Mouse (Mus musculus): Measurements from ENCODE around the gene Xxylt1. TPM values are rescaled to one million over a fixed set of nuclear protein-coding genes. Genes with fewer than 3 reads are reported as not detected.

Gene Xxylt1
- total and polyA plus RNA-seq, 3 experiments: 12.8 to 164 (median 26.6) TPM

- H3K27ac ChIP-seq (ENCODE audit: control insufficient read depth, low read depth, low read length): no peak overlapping the region
- H3K36me3 ChIP-seq (ENCODE audit: control insufficient read depth in 1 of 2, insufficient read depth in 2 of 2, low read length in 2 of 2): peaks cover 2 to 5% of the 10 kb centered on the region in 2 experiments; a peak in 3 of 4 replicates
- no peak overlapping the region for H3K4me3 ChIP-seq (ENCODE audit: control insufficient read depth in 1 of 2, insufficient read depth in 1 of 2, low read depth in 2 of 2, low read length in 2 of 2)
- TF ChIP-seq GATA1 (IDR thresholded peaks at IDR 0.05; ENCODE audit: low read depth, low read length) (no peak), CHD1 (IDR thresholded peaks at IDR 0.05; ENCODE audit: low read depth, low read length) (no peak), MXI1 (IDR thresholded peaks at IDR 0.05; ENCODE audit: low read depth, low read length) (no peak), ETS1 (IDR thresholded peaks at IDR 0.05; ENCODE audit: low read depth, low read length) (no peak), ZKSCAN1 (IDR thresholded peaks at IDR 0.05; ENCODE audit: low read depth, low read length) (no peak), TAL1 (IDR thresholded peaks at IDR 0.05; ENCODE audit: low read length) (no peak), CHD2 (IDR thresholded peaks at IDR 0.05; ENCODE audit: low read length) (no peak), POLR2AphosphoS5 (IDR thresholded peaks at IDR 0.05; ENCODE audit: borderline replicate concordance, low read depth, low read length) (no peak)
- no peaks in the 10 kb centered on the region for H3K79me2 ChIP-seq (ENCODE audit: control insufficient read depth, insufficient read depth, low read length, poor library complexity)
- no peak overlapping the region for H3K9ac ChIP-seq (ENCODE audit: control insufficient read depth, low read depth, low read length, poor library complexity, severe bottlenecking)
- no peaks in the 10 kb centered on the region for H3K9me3 ChIP-seq (replicated peaks; ENCODE audit: insufficient read depth, low read length)
- DNase-seq (ENCODE audit: low read depth, low spot score): no peak
- peaks cover 2 to 8% of the 10 kb centered on the region in 2 experiments; a peak in 3 of 4 replicates for H3K4me1 ChIP-seq (ENCODE audit: control insufficient read depth in 1 of 2, insufficient read depth in 2 of 2, low read length in 2 of 2)
- no peaks in the 10 kb centered on the region for H3K27me3 ChIP-seq (ENCODE audit: control insufficient read depth in 1 of 2, insufficient read depth in 2 of 2, low read length in 2 of 2)
These were observed 46.9 kb upstream of the Xxylt1 start for GRCm38 (mm10) chr16:31128116-31128515.

GRCm38 (mm10) chr16:31124991-31125390 is 43.8 kb upstream of the Xxylt1 start:
- Histone ChIP-seq H3K9me3 (replicated peaks; ENCODE audit: insufficient read depth, low read length) (no peaks in the 10 kb centered on the region), H3K4me1 (ENCODE audit: control insufficient read depth in 1 of 2, insufficient read depth in 2 of 2, low read length in 2 of 2) (peaks cover 2 to 8% of the 10 kb centered on the region in 2 experiments; a peak in 3 of 4 replicates), H3K4me3 (ENCODE audit: control insufficient read depth in 1 of 2, insufficient read depth in 1 of 2, low read depth in 2 of 2, low read length in 2 of 2) (no peak overlapping the region), H3K79me2 (ENCODE audit: control insufficient read depth, insufficient read depth, low read length, poor library complexity) (no peaks in the 10 kb centered on the region), H3K36me3 (ENCODE audit: control insufficient read depth in 1 of 2, insufficient read depth in 2 of 2, low read length in 2 of 2) (peaks cover 2 to 10% of the 10 kb centered on the region in 2 experiments; a peak in 3 of 4 replicates), H3K27ac (ENCODE audit: control insufficient read depth, low read depth, low read length) (no peak overlapping the region), H3K27me3 (ENCODE audit: control insufficient read depth in 1 of 2, insufficient read depth in 2 of 2, low read length in 2 of 2) (no peaks in the 10 kb centered on the region), H3K9ac (ENCODE audit: control insufficient read depth, low read depth, low read length, poor library complexity, severe bottlenecking) (no peak overlapping the region)
- TF ChIP-seq TAL1 (IDR thresholded peaks at IDR 0.05; ENCODE audit: low read length): no peak
- no peak for TF ChIP-seq E2F4 (IDR thresholded peaks at IDR 0.05; ENCODE audit: borderline replicate concordance, low read depth, low read length)
- no peak for TF ChIP-seq EP300 (IDR thresholded peaks at IDR 0.05; ENCODE audit: low read depth in 1 of 2, low read length in 2 of 2)
- no peak for TF ChIP-seq ZNF384 (IDR thresholded peaks at IDR 0.05; ENCODE audit: low read depth, low read length)
- TF ChIP-seq NELFE (IDR thresholded peaks at IDR 0.05; ENCODE audit: low read depth, low read length): no peak
- TF ChIP-seq NRF1 (IDR thresholded peaks at IDR 0.05; ENCODE audit: insufficient read depth, low read depth, low read length, poor library complexity, severe bottlenecking): no peak
- no peak for DNase-seq (ENCODE audit: low read depth, low spot score)

GRCm38 (mm10) chr16:31121612-31122011 is 40.4 kb upstream of the Xxylt1 start:
- peaks cover 2 to 12% of the 10 kb centered on the region in 2 experiments; a peak in 3 of 4 replicates for H3K36me3 ChIP-seq (ENCODE audit: control insufficient read depth in 1 of 2, insufficient read depth in 2 of 2, low read length in 2 of 2)
- H3K27me3 ChIP-seq (ENCODE audit: control insufficient read depth in 1 of 2, insufficient read depth in 2 of 2, low read length in 2 of 2): no peaks in the 10 kb centered on the region
- H3K27ac ChIP-seq (ENCODE audit: control insufficient read depth, low read depth, low read length): no peak overlapping the region

More at GRCm38 (mm10) chr16:31121612-31122011, 40.4 kb upstream of the Xxylt1 start:
- no peak overlapping the region for H3K9ac ChIP-seq (ENCODE audit: control insufficient read depth, low read depth, low read length, poor library complexity, severe bottlenecking)
- no peak overlapping the region for H3K4me3 ChIP-seq (ENCODE audit: control insufficient read depth in 1 of 2, insufficient read depth in 1 of 2, low read depth in 2 of 2, low read length in 2 of 2)
- no peaks in the 10 kb centered on the region for H3K79me2 ChIP-seq (ENCODE audit: control insufficient read depth, insufficient read depth, low read length, poor library complexity)
- H3K4me1 ChIP-seq (ENCODE audit: control insufficient read depth in 1 of 2, insufficient read depth in 2 of 2, low read length in 2 of 2): peaks cover 2 to 8% of the 10 kb centered on the region in 2 experiments; a peak in 3 of 4 replicates
- DNase-seq (ENCODE audit: low read depth, low spot score): no peak
- H3K9me3 ChIP-seq (replicated peaks; ENCODE audit: insufficient read depth, low read length): no peaks in the 10 kb centered on the region
- TF ChIP-seq ETS1 (IDR thresholded peaks at IDR 0.05; ENCODE audit: low read depth, low read length) (no peak), TAL1 (IDR thresholded peaks at IDR 0.05; ENCODE audit: low read length) (no peak)

Measured in MEL (cell line).